Mouse (Mus musculus) adrenal gland, postnatal 10 days (tissue): Measurements from ENCODE around the gene Espl1. TPM values are rescaled to one million over a fixed set of nuclear protein-coding genes. Genes with fewer than 3 reads are reported as not detected.
A peak's percentile ranks its signal among the peaks of the same experiment; 100 is the strongest.
"Not testable (repeated sequence)": the region's sequence is repeated elsewhere in the genome, so short reads cannot be mapped to it uniquely, and the experiment has no call there.

Experiments used
- DNase-seq: peaks from one replicate; pipeline ENCODE4 v3.0.0; 2021; ENCODE audit warnings: mixed read lengths
- total RNA-seq, 2 experiments: library from RNA; stranded (reverse); gene quantifications; 2 replicates each; pipeline ENCODE4 v1.2.3; 2021

The Espl1 gene
- total RNA-seq, 2 experiments from 2014 or later, result 8.8 to 11.9 TPM

GRCm38 (mm10) chr15:102335254-102335653 lies 39.2 kb downstream of the Espl1 start:
- no peak for DNase-seq

DNA sequence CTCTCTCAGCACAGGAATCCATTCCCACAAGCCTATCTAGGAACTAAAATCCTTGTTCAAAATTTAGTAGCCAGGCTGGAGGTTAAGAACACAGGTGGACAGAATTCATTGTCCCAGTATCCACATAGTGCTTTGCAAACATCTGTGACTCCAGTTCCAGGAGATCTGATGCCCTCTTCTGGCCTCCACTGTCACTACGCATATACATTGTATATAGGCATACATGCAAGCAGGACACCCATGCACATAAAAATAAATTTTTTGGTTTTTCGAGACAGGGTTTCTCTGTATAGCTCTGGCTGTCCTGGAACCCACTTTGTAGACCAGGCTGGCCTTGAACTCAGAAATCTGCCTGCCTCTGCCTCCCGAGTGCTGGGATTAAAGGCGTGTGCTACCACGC lies 39.9 kb downstream of the Espl1 start:
- DNase-seq, result not testable (repeated sequence)

DNA sequence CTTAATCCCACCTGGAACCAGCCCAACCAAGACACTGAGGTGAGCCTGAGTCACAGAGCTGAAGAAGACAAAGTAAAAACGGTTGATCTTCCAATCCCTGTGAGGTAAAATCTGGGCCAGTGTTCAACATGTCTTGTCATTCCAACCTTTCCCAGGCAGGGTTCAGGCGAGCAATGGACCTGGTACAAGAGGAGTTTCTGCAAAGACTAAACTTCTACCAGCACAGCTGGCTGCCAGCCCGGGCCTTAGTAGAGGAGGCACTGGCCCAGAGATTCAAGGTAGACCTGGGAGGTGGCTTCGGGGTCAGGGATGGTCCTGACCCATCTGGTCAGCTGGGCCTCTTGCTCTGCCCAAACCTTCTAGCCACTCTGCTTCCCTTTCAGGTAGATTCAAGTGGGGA lies 40.9 kb downstream of the Espl1 start:
- DNase-seq, result no peak

GRCm38 (mm10) chr15:102339612-102340011 lies 43.5 kb downstream of the Espl1 start:
- DNase-seq, result no peak

GRCm38 (mm10) chr15:102341580-102341979 lies 45.5 kb downstream of the Espl1 start:
- peak; percentile 63 for DNase-seq

- no peak for DNase-seq
Measured at GRCm38 (mm10) chr15:102344490-102344889, 48.4 kb downstream of the Espl1 start.

DNA sequence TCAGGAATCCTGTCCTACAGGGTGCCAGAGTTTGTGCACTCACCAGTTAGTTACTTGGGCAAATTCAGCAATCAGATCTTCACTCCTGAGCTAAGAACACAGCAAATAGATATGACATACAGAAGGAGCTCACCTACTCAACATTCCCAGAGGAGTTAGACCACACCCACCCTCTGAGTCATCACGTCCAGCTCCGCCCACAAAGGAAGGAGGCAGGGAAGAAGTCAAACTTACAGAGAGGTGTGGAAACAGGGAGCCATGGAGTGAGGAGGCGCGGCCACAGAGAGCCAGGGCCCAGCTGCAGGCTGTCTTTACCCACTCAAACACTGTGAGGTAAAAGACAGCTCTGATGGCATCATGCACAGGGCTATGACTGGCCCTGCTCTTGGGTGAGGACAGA lies 50.4 kb downstream of the Espl1 start:
- DNase-seq, result no peak

- peak; percentile 98 for DNase-seq
Measured at GRCm38 (mm10) chr15:102350138-102350941, 54.3 kb downstream of the Espl1 start, which contains the start of gene Aaas. Aaas (minus strand) TSS chr15:102350771.

- no peak for DNase-seq
Measured at GRCm38 (mm10) chr15:102350942-102351291, 54.9 kb downstream of the Espl1 start.

GRCm38 (mm10) chr15:102352177-102352576 lies 56.1 kb downstream of the Espl1 start:
- no peak for DNase-seq

- DNase-seq, result no peak
Measured at GRCm38 (mm10) chr15:102353986-102354385, 57.9 kb downstream of the Espl1 start.

GRCm38 (mm10) chr15:102355134-102355870 lies 59.2 kb downstream of the Espl1 start:
- DNase-seq, result peak; percentile 68

DNA sequence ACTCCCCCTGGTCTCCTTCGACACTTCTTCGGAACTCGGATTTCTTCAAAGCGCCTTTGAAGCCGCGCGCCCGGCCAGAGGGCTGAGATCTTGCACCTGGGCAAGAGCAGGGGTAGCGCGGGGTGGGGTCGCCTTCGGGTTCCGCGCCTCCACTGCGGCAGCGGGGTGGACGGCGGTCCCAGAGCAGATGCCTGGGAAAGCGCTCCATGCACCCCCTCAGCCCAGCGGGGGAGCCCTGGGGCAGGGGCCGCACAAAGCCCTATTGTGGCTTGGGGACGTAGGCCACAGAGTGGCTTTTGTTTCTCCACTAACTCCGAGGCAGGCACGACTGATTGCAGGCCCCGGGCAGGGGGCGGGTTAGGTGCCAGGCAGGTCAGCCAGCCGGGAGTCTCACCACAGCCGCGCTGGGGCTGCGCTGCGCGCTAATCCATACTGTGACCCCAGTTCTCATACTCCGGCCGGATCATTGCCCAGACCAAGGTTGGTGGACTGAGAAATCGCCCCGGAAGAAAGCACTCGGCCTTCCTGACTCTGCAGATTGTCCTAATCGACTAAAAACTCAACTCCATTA lies 59.9 kb downstream of the Espl1 start:
- DNase-seq, result peak; percentile 32

- no peak for DNase-seq
Measured at GRCm38 (mm10) chr15:102356501-102357325, 60.6 kb downstream of the Espl1 start.

DNA sequence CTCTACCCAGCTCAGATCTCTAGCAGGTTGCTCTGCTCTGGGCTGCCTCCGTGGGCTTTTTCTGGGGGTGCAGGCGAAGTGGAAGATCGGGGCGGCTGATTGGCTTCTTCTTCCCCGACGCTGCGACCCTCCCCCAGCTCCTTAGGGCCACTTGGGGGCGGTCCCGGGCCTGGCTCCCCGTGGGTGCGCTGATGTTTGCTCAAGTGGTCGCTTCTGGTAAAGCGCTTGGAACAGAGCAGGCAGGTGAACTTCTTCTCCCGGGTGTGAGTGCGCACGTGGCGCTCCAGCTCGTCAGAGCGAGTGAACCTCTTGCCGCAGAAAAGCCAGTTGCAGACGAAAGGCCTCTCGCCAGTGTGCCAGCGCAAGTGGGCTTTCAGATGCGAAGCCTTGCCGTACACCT lies 62.1 kb downstream of the Espl1 start:
- no peak for DNase-seq

DNA sequence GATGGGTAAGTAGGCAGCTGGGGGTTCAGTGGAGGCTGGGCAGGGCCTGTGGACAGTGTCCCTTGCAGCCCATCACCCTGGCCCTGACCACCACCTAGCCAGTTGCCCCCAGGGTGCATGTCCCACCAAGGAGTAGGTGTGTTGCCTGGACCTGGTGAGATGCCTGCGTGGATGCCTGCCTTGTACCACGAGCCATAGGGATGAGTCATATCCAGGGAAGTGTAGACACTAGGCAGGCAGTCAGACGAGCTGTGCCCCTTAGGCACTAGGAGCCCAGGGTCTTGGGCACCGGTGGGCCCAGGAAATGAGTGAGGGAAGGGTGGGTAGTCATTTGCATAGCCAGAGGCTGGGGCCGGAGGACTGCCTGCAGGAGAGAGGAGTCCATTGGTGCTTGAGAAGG lies 62.8 kb downstream of the Espl1 start:
- no peak for DNase-seq

- no peak for DNase-seq
Measured at GRCm38 (mm10) chr15:102362648-102363047, 66.6 kb downstream of the Espl1 start.

DNA sequence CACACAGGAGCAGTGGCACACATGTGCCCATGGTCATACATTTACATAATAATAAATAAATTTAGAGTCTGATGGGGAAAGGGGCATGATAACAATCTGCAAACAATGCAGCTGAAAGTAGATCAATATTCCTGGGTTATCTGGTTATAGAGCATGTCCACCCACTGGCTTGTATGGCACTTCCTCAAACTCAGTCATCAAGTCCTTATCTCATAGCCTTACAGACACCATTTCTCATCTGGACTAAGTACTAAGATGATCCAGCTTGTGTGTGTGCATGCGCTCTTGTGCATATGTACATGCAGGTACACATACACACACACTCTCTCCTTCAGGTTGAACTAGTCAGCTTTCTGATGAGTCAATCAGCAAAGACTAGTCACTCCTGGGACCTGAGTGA lies 68.6 kb downstream of the Espl1 start:
- no peak for DNase-seq

GRCm38 (mm10) chr15:102366238-102366637 lies 70.2 kb downstream of the Espl1 start:
- DNase-seq, result no peak

DNA sequence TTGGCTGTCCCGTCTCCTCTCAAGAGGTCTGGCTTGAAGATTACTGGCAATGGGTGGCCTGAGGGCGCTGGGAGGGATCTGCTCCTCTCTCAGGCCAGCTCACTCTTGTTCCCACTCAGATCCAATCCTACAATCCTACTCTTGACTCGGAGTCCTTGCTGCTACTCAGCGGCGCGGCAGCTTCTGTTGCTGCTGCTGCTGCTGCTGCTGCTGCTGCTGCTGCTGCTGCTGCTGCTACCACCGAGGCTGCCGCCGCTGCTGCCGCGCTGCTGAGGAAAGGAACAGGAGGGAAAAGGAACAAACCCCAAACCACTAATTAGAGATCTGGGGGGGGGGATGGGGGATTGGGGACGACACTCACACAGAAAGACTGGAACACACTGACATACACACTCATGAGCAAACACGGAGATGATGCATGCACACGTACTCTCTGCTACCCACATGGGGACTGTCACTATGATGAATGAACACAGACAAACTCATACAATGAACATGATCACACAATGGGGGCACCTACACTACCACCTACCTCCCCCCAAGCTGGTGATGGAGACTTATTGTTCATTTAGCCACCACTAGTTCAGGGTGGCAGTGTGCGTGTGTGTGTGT lies 70.8 kb downstream of the Espl1 start, which contains the start of gene Sp7:
Sp7 (minus strand) TSS at position 450 of the 612 bp plus-strand sequence.
- DNase-seq, result no peak

GRCm38 (mm10) chr15:102369972-102370371 lies 73.9 kb downstream of the Espl1 start:
- no peak for DNase-seq

GRCm38 (mm10) chr15:102370727-102371126 lies 74.7 kb downstream of the Espl1 start:
- no peak for DNase-seq
